Mouse (Mus musculus): ENCODE results near the gene Ttll8.

The Ttll8 gene

GRCm38 (mm10) chr15:88954368-88955072, at the start of gene Ttll8:
Gene Ttll8 (minus strand): TSS chr15:88954418.
- no peak for DNase-seq (ENCODE audit: low read depth, low spot score)

GRCm38 (mm10) chr15:89001245-89001644, 47.0 kb upstream of the Ttll8 start:
- DNase-seq (ENCODE audit: low read depth, low spot score): no peak

GRCm38 (mm10) chr15:89000367-89000766, 46.1 kb upstream of the Ttll8 start:
- no peak for DNase-seq (ENCODE audit: low read depth, low spot score)

- no peak for DNase-seq (ENCODE audit: low read depth, low spot score)
These were observed 44.9 kb upstream of the Ttll8 start for GRCm38 (mm10) chr15:88999124-88999523.

GRCm38 (mm10) chr15:88998636-88999035, 44.4 kb upstream of the Ttll8 start:
- DNase-seq (ENCODE audit: low read depth, low spot score): no peak

GRCm38 (mm10) chr15:88989236-88989635, 35.0 kb upstream of the Ttll8 start:
- DNase-seq (ENCODE audit: low read depth, low spot score): no peak

GRCm38 (mm10) chr15:88982534-88983079, 28.4 kb upstream of the Ttll8 start, which contains the start of gene Mov10l1:
Gene Mov10l1 (plus strand): TSS chr15:88982909.
- DNase-seq (ENCODE audit: low read depth, low spot score): no peak

- no peak for DNase-seq (ENCODE audit: low read depth, low spot score)
These were observed 24.9 kb upstream of the Ttll8 start for GRCm38 (mm10) chr15:88979138-88979446.

- no peak for DNase-seq (ENCODE audit: low read depth, low spot score)
These were observed 24.3 kb upstream of the Ttll8 start, which contains the start of gene Mlc1 for GRCm38 (mm10) chr15:88978281-88979137. Gene Mlc1 (minus strand): TSS chr15:88979007.

GRCm38 (mm10) chr15:88972300-88972699, 18.1 kb upstream of the Ttll8 start:
- DNase-seq (ENCODE audit: low read depth, low spot score): no peak

GRCm38 (mm10) chr15:88964070-88964578, 9.9 kb upstream of the Ttll8 start:
- no peak for DNase-seq (ENCODE audit: low read depth, low spot score)

- no peak for DNase-seq (ENCODE audit: low read depth, low spot score)
These were observed 3.3 kb upstream of the Ttll8 start for GRCm38 (mm10) chr15:88957522-88957921.

GRCm38 (mm10) chr15:88955342-88955741, 1.1 kb upstream of the Ttll8 start:
- no peak for DNase-seq (ENCODE audit: low read depth, low spot score)

- DNase-seq (ENCODE audit: low read depth, low spot score): no peak
These were observed 3.0 kb downstream of the Ttll8 start for GRCm38 (mm10) chr15:88951246-88951645.

- DNase-seq (ENCODE audit: low read depth, low spot score): no peak
These were observed 7.4 kb downstream of the Ttll8 start for GRCm38 (mm10) chr15:88946851-88947250.

GRCm38 (mm10) chr15:88943896-88944551, 10.2 kb downstream of the Ttll8 start:
- DNase-seq (ENCODE audit: low read depth, low spot score): no peak

- no peak for DNase-seq (ENCODE audit: low read depth, low spot score)
These were observed 11.4 kb downstream of the Ttll8 start for GRCm38 (mm10) chr15:88942783-88943182.

- DNase-seq (ENCODE audit: low read depth, low spot score): no peak
These were observed 16.9 kb downstream of the Ttll8 start for GRCm38 (mm10) chr15:88937291-88937650.

GRCm38 (mm10) chr15:88936619-88937290, 17.5 kb downstream of the Ttll8 start:
- DNase-seq (ENCODE audit: low read depth, low spot score): no peak

GRCm38 (mm10) chr15:88934141-88934540, 20.1 kb downstream of the Ttll8 start:
- no peak for DNase-seq (ENCODE audit: low read depth, low spot score)

GRCm38 (mm10) chr15:88932667-88933066, 21.6 kb downstream of the Ttll8 start:
- DNase-seq (ENCODE audit: low read depth, low spot score): no peak

Data from embryo, embryonic 11.5 days (tissue).